Mouse (Mus musculus) myocyte (in vitro differentiated cells): Measurements from ENCODE around the gene Liph. TPM values are rescaled to one million over a fixed set of nuclear protein-coding genes. Genes with fewer than 3 reads are reported as not detected.

ENCODE experiments used
- H3K27me3 ChIP-seq: one replicate; pipeline ENCODE4 v1.6.1; 2011; ENCODE audit not compliant: control insufficient read depth, insufficient read depth, insufficient read length
- H3K36me3 ChIP-seq: one replicate; pipeline ENCODE4 v1.6.1; 2011; ENCODE audit not compliant: control insufficient read depth, insufficient read depth
- H3K4me2 ChIP-seq: one replicate; pipeline ENCODE4 v1.6.1; 2011; ENCODE audit warnings: low read depth, control low read depth
- H3K4me3 ChIP-seq: one replicate; pipeline ENCODE4 v1.5.1; 2011; ENCODE audit warnings: mild to moderate bottlenecking, control low read depth, moderate library complexity
- H3K79me2 ChIP-seq: one replicate; pipeline ENCODE4 v1.6.1; 2011; ENCODE audit not compliant: control insufficient read depth, insufficient read depth
- H3ac ChIP-seq: one replicate; pipeline ENCODE4 v1.6.1; 2011; ENCODE audit not compliant: control insufficient read depth, insufficient read length
- CEBPB ChIP-seq: IDR thresholded peaks from 2 replicates; pipeline ENCODE4 v1.6.1; 2011; ENCODE audit warnings: mild to moderate bottlenecking, moderate library complexity; ENCODE audit not compliant: poor library complexity, insufficient read depth, severe bottlenecking
- E2F4 ChIP-seq: IDR thresholded peaks from one replicate; pipeline ENCODE4 v1.6.1; 2011; ENCODE audit warnings: mild to moderate bottlenecking, control low read depth, moderate library complexity; ENCODE audit not compliant: insufficient read depth
- MAX ChIP-seq: IDR thresholded peaks from one replicate; pipeline ENCODE4 v1.6.1; 2011; ENCODE audit warnings: low read depth, mild to moderate bottlenecking, control low read depth
- MYOD1 ChIP-seq, 3 experiments: IDR thresholded peaks; one replicate each; pipeline ENCODE4 v1.6.1; 2011; ENCODE audit warnings: control low read depth in 2 of 3, low read depth in 2 of 3, mild to moderate bottlenecking in 2 of 3, moderate library complexity in 1 of 3; ENCODE audit not compliant: insufficient read length in 2 of 3, control insufficient read depth in 1 of 3
- MYOG ChIP-seq, 3 experiments: IDR thresholded peaks; one replicate each; pipeline ENCODE4 v1.6.1; 2011; ENCODE audit warnings: control low read depth in 2 of 3, low read depth in 2 of 3, mild to moderate bottlenecking in 2 of 3; ENCODE audit not compliant: insufficient read length in 2 of 3, control insufficient read depth in 1 of 3, insufficient read depth in 1 of 3
- POLR2A ChIP-seq: IDR thresholded peaks from one replicate; pipeline ENCODE4 v1.6.1; 2011; ENCODE audit warnings: low read depth, mild to moderate bottlenecking, control low read depth, moderate library complexity; ENCODE audit not compliant: insufficient read length
- POLR2AphosphoS2 ChIP-seq: IDR thresholded peaks from one replicate; pipeline ENCODE4 v1.6.1; 2011; ENCODE audit warnings: low read depth, control low read depth; ENCODE audit not compliant: insufficient read length
- REST ChIP-seq: IDR thresholded peaks from one replicate; pipeline ENCODE4 v1.6.1; 2011; ENCODE audit warnings: mild to moderate bottlenecking, control low read depth, moderate library complexity; ENCODE audit not compliant: insufficient read depth, insufficient read length
- SRF ChIP-seq: IDR thresholded peaks from one replicate; pipeline ENCODE4 v1.6.1; 2011; ENCODE audit warnings: low read depth; ENCODE audit not compliant: control insufficient read depth, insufficient read length
- TCF12 ChIP-seq: IDR thresholded peaks from one replicate; pipeline ENCODE4 v1.6.1; 2011; ENCODE audit warnings: mild to moderate bottlenecking, control low read depth; ENCODE audit not compliant: poor library complexity, insufficient read depth, severe bottlenecking
- TCF3 ChIP-seq: IDR thresholded peaks from one replicate; pipeline ENCODE4 v1.6.1; 2011; ENCODE audit warnings: low read depth, control low read depth; ENCODE audit not compliant: insufficient read length
- USF1 ChIP-seq: IDR thresholded peaks from one replicate; pipeline ENCODE4 v1.6.1; 2011; ENCODE audit warnings: low read depth, mild to moderate bottlenecking, control low read depth, moderate library complexity
- polyA plus RNA-seq: library from polyadenylated mRNA; unstranded; fragments of >200 nt; fragmentation: generic; extraction: Trizol; gene quantifications from one replicate; pipeline ENCODE4 v1.2.1, GENCODE M21; 2012; ENCODE audit warnings: missing spikeins

Gene Liph
- polyA plus RNA-seq, 1 experiment: 0.04 TPM

- H3K79me2 ChIP-seq: no peaks in the 10 kb centered on the region
- H3K4me2 ChIP-seq: peak overlapping the region; percentile 62
- H3K4me3 ChIP-seq: no peak overlapping the region
- no peak overlapping the region for H3ac ChIP-seq
- no peaks in the 10 kb centered on the region for H3K36me3 ChIP-seq
- no peaks in the 10 kb centered on the region for H3K27me3 ChIP-seq
- TF ChIP-seq E2F4 (no peak), USF1 (no peak), POLR2A (no peak), MYOD1 (IDR thresholded peaks at IDR 0.05; ENCODE audit: control insufficient read depth in 1 of 3, insufficient read length in 2 of 3, low read depth in 2 of 3) (no peak), TCF12 (no peak), TCF3 (no peak), POLR2AphosphoS2 (no peak), SRF (no peak)
These were observed 19.3 kb downstream of the Liph start for GRCm38 (mm10) chr16:21976203-21976602.

GRCm38 (mm10) chr16:21971446-21971845 is 24.0 kb downstream of the Liph start:
- Histone ChIP-seq H3K79me2 (no peaks in the 10 kb centered on the region), H3K4me2 (no peak overlapping the region), H3K27me3 (no peaks in the 10 kb centered on the region), H3K36me3 (no peaks in the 10 kb centered on the region), H3K4me3 (no peak overlapping the region), H3ac (no peak overlapping the region)
- no peak for TF ChIP-seq E2F4
- TF ChIP-seq MYOG (IDR thresholded peaks at IDR 0.05; ENCODE audit: control insufficient read depth in 1 of 3, insufficient read depth in 1 of 3, insufficient read length in 2 of 3, low read depth in 2 of 3): peak in 2 of 3 experiments; percentile 10 to 77
- TF ChIP-seq MAX: no peak
- TF ChIP-seq TCF3: no peak
- no peak for TF ChIP-seq TCF12
- peak in 2 of 3 experiments; percentile 32 to 34 for TF ChIP-seq MYOD1 (IDR thresholded peaks at IDR 0.05; ENCODE audit: control insufficient read depth in 1 of 3, insufficient read length in 2 of 3, low read depth in 2 of 3)

- TF ChIP-seq REST: no peak
- no peak for TF ChIP-seq SRF
- TF ChIP-seq MYOG (IDR thresholded peaks at IDR 0.05; ENCODE audit: control insufficient read depth in 1 of 3, insufficient read depth in 1 of 3, insufficient read length in 2 of 3, low read depth in 2 of 3): no peak
- no peak for TF ChIP-seq MAX
- no peak for TF ChIP-seq TCF3
- no peak for TF ChIP-seq E2F4
- TF ChIP-seq USF1: no peak
- TF ChIP-seq TCF12: no peak
- no peak for TF ChIP-seq MYOD1 (IDR thresholded peaks at IDR 0.05; ENCODE audit: control insufficient read depth in 1 of 3, insufficient read length in 2 of 3, low read depth in 2 of 3)
- no peak for TF ChIP-seq POLR2A
- TF ChIP-seq CEBPB: no peak
- no peak for TF ChIP-seq POLR2AphosphoS2
- Histone ChIP-seq H3K4me3 (no peak overlapping the region), H3K79me2 (no peaks in the 10 kb centered on the region), H3K27me3 (no peaks in the 10 kb centered on the region), H3K36me3 (no peaks in the 10 kb centered on the region), H3ac (no peak overlapping the region), H3K4me2 (no peak overlapping the region)
These were observed 24.9 kb downstream of the Liph start for GRCm38 (mm10) chr16:21970536-21970935.

GRCm38 (mm10) chr16:21969874-21970273 is 25.6 kb downstream of the Liph start:
- Histone ChIP-seq H3K4me3 (no peak overlapping the region), H3K4me2 (no peak overlapping the region), H3K27me3 (no peaks in the 10 kb centered on the region), H3K36me3 (no peaks in the 10 kb centered on the region), H3K79me2 (no peaks in the 10 kb centered on the region), H3ac (no peak overlapping the region)
- TF ChIP-seq MYOD1 (IDR thresholded peaks at IDR 0.05; ENCODE audit: control insufficient read depth in 1 of 3, insufficient read length in 2 of 3, low read depth in 2 of 3) (no peak), REST (no peak), SRF (no peak), CEBPB (no peak), E2F4 (no peak), POLR2A (no peak), MAX (no peak), TCF12 (no peak), TCF3 (no peak), MYOG (IDR thresholded peaks at IDR 0.05; ENCODE audit: control insufficient read depth in 1 of 3, insufficient read depth in 1 of 3, insufficient read length in 2 of 3, low read depth in 2 of 3) (no peak), USF1 (no peak), POLR2AphosphoS2 (no peak)

GRCm38 (mm10) chr16:21965576-21965975 is 29.9 kb downstream of the Liph start:
- Histone ChIP-seq H3K36me3 (no peaks in the 10 kb centered on the region), H3ac (no peak overlapping the region), H3K4me3 (no peak overlapping the region), H3K4me2 (peak overlapping the region; percentile 15), H3K79me2 (no peaks in the 10 kb centered on the region), H3K27me3 (peaks cover 8% of the 10 kb centered on the region)
- TF ChIP-seq MAX (no peak), MYOD1 (IDR thresholded peaks at IDR 0.05; ENCODE audit: control insufficient read depth in 1 of 3, insufficient read length in 2 of 3, low read depth in 2 of 3) (no peak), REST (no peak), CEBPB (no peak), MYOG (IDR thresholded peaks at IDR 0.05; ENCODE audit: control insufficient read depth in 1 of 3, insufficient read depth in 1 of 3, insufficient read length in 2 of 3, low read depth in 2 of 3) (no peak), POLR2A (no peak), TCF3 (no peak), SRF (no peak), USF1 (no peak)
